In the genomic region with DNA sequence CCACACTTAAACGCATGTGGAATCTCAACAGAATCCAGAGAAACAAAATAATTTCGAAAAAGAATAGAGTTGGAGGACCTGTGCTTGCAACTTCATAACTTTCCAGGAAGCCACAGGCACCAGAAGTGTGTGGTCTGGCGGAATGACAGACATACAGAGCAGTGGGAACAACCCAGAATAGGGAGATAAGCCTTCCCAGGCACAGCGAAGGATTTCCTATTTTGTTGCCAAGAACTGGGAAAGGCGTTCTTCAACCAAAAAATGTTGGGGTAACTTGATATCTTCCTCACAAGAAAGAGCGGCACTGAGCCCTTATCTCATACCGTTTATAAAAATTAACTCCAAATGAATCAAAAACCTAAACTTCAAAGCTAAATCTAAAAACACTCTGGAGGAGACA, we compare ENCODE assay signal across 22 mouse cellular contexts.
A peak's percentile ranks its signal among the peaks of the same experiment; 100 is the strongest.
DNase-seq lines count a peak whose midpoint lies in the region; ATAC-seq and TF ChIP-seq lines count a peak whose summit lies in the region.
"Had no signal": no experiment of that assay in that cellular context is flagged by ENCODE, and none has a peak within 500 bp of the region (broad histone marks: within the 10 kb centered on the region; RNA-seq: fewer than 3 reads in every experiment).

No protein-coding gene starts in this region.

- 31% methylated on average over 7 of the region's 7 CpGs for WGBS in heart, embryonic 13.5 days
- 35% methylated on average over 7 of the region's 7 CpGs for WGBS in heart, postnatal 0 days
- WGBS in stomach, embryonic 14.5 days = 40% methylated on average over 7 of the region's 7 CpGs
- WGBS in stomach, postnatal 0 days = 33% methylated on average over 7 of the region's 7 CpGs

- no peak for ATAC-seq in heart, embryonic 13.5 days (ENCODE audit: extremely low read depth, insufficient number of reproducible peaks, low FRiP score, low TSS enrichment)
- ATAC-seq in heart, postnatal 0 days (ENCODE audit: insufficient read depth, low read depth) = no peak; the same call in 1 of the 2 replicates
- ATAC-seq in stomach, embryonic 14.5 days (ENCODE audit: insufficient number of reproducible peaks, insufficient read depth, low FRiP score, low read depth) = no peak
- ATAC-seq in stomach, postnatal 0 days (ENCODE audit: low FRiP score, low TSS enrichment) = no peak
- no peak for ATAC-seq in CD4-positive, CD25-positive, alpha-beta regulatory T cell, adult 4 months
- ATAC-seq: forebrain, embryonic 15.5 days; intestine, postnatal 0 days had no signal

- H3ac ChIP-seq in myocyte (ENCODE audit: control insufficient read depth, insufficient read length) = no peak overlapping the region

- no peaks in the 10 kb centered on the region for H3K36me3 ChIP-seq in heart, embryonic 13.5 days
- no peaks in the 10 kb centered on the region for H3K36me3 ChIP-seq in heart, postnatal 0 days (replicated peaks; ENCODE audit: control insufficient read depth, insufficient read depth, low read length)
- H3K36me3 ChIP-seq in stomach, embryonic 14.5 days (ENCODE audit: control insufficient read depth, insufficient read depth, low read length) = no peaks in the 10 kb centered on the region
- no peaks in the 10 kb centered on the region for H3K36me3 ChIP-seq in stomach, postnatal 0 days (ENCODE audit: control insufficient read depth, insufficient read depth, low read length)
- no peaks in the 10 kb centered on the region for H3K36me3 ChIP-seq in myocyte (ENCODE audit: control insufficient read depth, insufficient read depth)
- H3K36me3 ChIP-seq: embryonic facial prominence, embryonic 13.5 days; forebrain, embryonic 15.5 days; G1E; heart, embryonic 12.5 days; hindbrain, embryonic 15.5 days had no signal

- no peaks in the 10 kb centered on the region for H3K79me2 ChIP-seq in myocyte (ENCODE audit: control insufficient read depth, insufficient read depth)

- no peak overlapping the region for H3K4me3 ChIP-seq in heart, embryonic 13.5 days
- no peak overlapping the region for H3K4me3 ChIP-seq in heart, postnatal 0 days (ENCODE audit: low read depth, low read length)
- no peak overlapping the region for H3K4me3 ChIP-seq in stomach, embryonic 14.5 days (ENCODE audit: low read depth, low read length)
- no peak overlapping the region for H3K4me3 ChIP-seq in stomach, postnatal 0 days (ENCODE audit: low read depth, low read length)
- no peak overlapping the region for H3K4me3 ChIP-seq in myocyte
- H3K4me3 ChIP-seq: embryonic facial prominence, embryonic 13.5 days; erythroblast, embryonic 14.5 days; forebrain, embryonic 15.5 days; heart, embryonic 12.5 days; hindbrain, embryonic 15.5 days had no signal

- H3K4me2 ChIP-seq in heart, embryonic 13.5 days = peak overlapping the region; percentile 3; the same call in 1 of the 2 replicates
- no peak overlapping the region for H3K4me2 ChIP-seq in heart, postnatal 0 days (ENCODE audit: low read depth, low read length)
- no peak overlapping the region for H3K4me2 ChIP-seq in stomach, embryonic 14.5 days (replicated peaks; ENCODE audit: low read depth, low read length)
- no peak overlapping the region for H3K4me2 ChIP-seq in stomach, postnatal 0 days (replicated peaks; ENCODE audit: low read depth)
- peak overlapping the region; percentile 44 for H3K4me2 ChIP-seq in myocyte (ENCODE audit: low read depth)
- H3K4me2 ChIP-seq: embryonic facial prominence, embryonic 13.5 days; forebrain, embryonic 15.5 days; heart, embryonic 12.5 days; hindbrain, embryonic 15.5 days had no signal

- no peak for DNase-seq in heart, adult 8-10 months (ENCODE audit: low spot score)
- peak; percentile 32 for DNase-seq in heart, postnatal 0 days (ENCODE audit: low spot score)
- no peak for DNase-seq in heart, postnatal 4 days
- no peak for DNase-seq in stomach, postnatal 0 days (ENCODE audit: low spot score)
- DNase-seq: adrenal gland, postnatal 10 days; cerebellum, adult 11 months; cerebellum, adult 8-10 months; cerebellum, postnatal 14 days; gastrocnemius, postnatal 36 days; heart, adult 11 months; kidney, adult 8-10 months had no signal

- no peak overlapping the region for H3K9ac ChIP-seq in heart, embryonic 13.5 days
- no peak overlapping the region for H3K9ac ChIP-seq in heart, postnatal 0 days (replicated peaks; ENCODE audit: low read depth, low read length)
- H3K9ac ChIP-seq in stomach, embryonic 14.5 days (replicated peaks; ENCODE audit: low read depth, low read length) = no peak overlapping the region
- no peak overlapping the region for H3K9ac ChIP-seq in stomach, postnatal 0 days (ENCODE audit: low read length)
- H3K9ac ChIP-seq: embryonic facial prominence, embryonic 13.5 days; forebrain, embryonic 15.5 days; heart, embryonic 12.5 days; hindbrain, embryonic 15.5 days had no signal

- peaks cover 16% of the 10 kb centered on the region for H3K4me1 ChIP-seq in heart, embryonic 13.5 days
- H3K4me1 ChIP-seq in heart, postnatal 0 days (ENCODE audit: control insufficient read depth, insufficient read depth) = no peaks in the 10 kb centered on the region
- peaks cover 4% of the 10 kb centered on the region; the same call in 1 of the 2 replicates for H3K4me1 ChIP-seq in stomach, embryonic 14.5 days (ENCODE audit: control insufficient read depth, insufficient read depth, low read length)
- H3K4me1 ChIP-seq in stomach, postnatal 0 days (replicated peaks; ENCODE audit: control insufficient read depth, insufficient read depth) = no peaks in the 10 kb centered on the region
- H3K4me1 ChIP-seq: forebrain, embryonic 15.5 days; hindbrain, embryonic 15.5 days had no signal

- TF ChIP-seq EP300 in heart, postnatal 0 days (IDR thresholded peaks at IDR 0.05; ENCODE audit: low read depth) = no peak
- no peak for TF ChIP-seq EP300 in stomach, postnatal 0 days (optimal IDR thresholded peaks at IDR 0.05)

- TF ChIP-seq POLR2A in myocyte (IDR thresholded peaks at IDR 0.05; ENCODE audit: insufficient read length, low read depth) = no peak

- H3K27me3 ChIP-seq in heart, embryonic 13.5 days (replicated peaks) = no peaks in the 10 kb centered on the region
- H3K27me3 ChIP-seq in heart, postnatal 0 days (ENCODE audit: control insufficient read depth, insufficient read depth, low read length) = no peaks in the 10 kb centered on the region
- no peaks in the 10 kb centered on the region for H3K27me3 ChIP-seq in stomach, embryonic 14.5 days (ENCODE audit: control insufficient read depth, insufficient read depth, low read length)
- no peaks in the 10 kb centered on the region for H3K27me3 ChIP-seq in stomach, postnatal 0 days (ENCODE audit: control insufficient read depth, insufficient read depth, low read length)
- H3K27me3 ChIP-seq in myocyte (ENCODE audit: control insufficient read depth, insufficient read depth, insufficient read length) = peaks cover 4% of the 10 kb centered on the region
- H3K27me3 ChIP-seq: forebrain, embryonic 15.5 days; hindbrain, embryonic 15.5 days had no signal

- H3K9me3 ChIP-seq in heart, embryonic 13.5 days = no peaks in the 10 kb centered on the region
- H3K9me3 ChIP-seq in heart, postnatal 0 days (replicated peaks; ENCODE audit: control insufficient read depth, low read length) = no peaks in the 10 kb centered on the region
- no peaks in the 10 kb centered on the region for H3K9me3 ChIP-seq in stomach, embryonic 14.5 days (ENCODE audit: control insufficient read depth, low read depth, low read length)
- H3K9me3 ChIP-seq in stomach, postnatal 0 days (ENCODE audit: control insufficient read depth, low read length) = no peaks in the 10 kb centered on the region
- H3K9me3 ChIP-seq: embryonic facial prominence, embryonic 13.5 days; forebrain, embryonic 15.5 days; G1E; heart, embryonic 12.5 days; hindbrain, embryonic 15.5 days had no signal

- TF ChIP-seq CTCF in heart, postnatal 0 days (IDR thresholded peaks at IDR 0.05; ENCODE audit: low read depth) = no peak
- no peak for TF ChIP-seq CTCF in stomach, postnatal 0 days (IDR thresholded peaks at IDR 0.05; ENCODE audit: low read depth)

- H3K27ac ChIP-seq in heart, embryonic 13.5 days (replicated peaks) = peak overlapping the region; percentile 40
- H3K27ac ChIP-seq in heart, postnatal 0 days (ENCODE audit: low read depth) = no peak overlapping the region
- peak overlapping the region; percentile 33; the same call in 1 of the 2 replicates for H3K27ac ChIP-seq in stomach, embryonic 14.5 days (ENCODE audit: low read length)
- H3K27ac ChIP-seq in stomach, postnatal 0 days (replicated peaks) = no peak overlapping the region
- H3K27ac ChIP-seq: embryonic facial prominence, embryonic 13.5 days; forebrain, embryonic 15.5 days; hindbrain, embryonic 15.5 days had no signal

TF ChIP-seq in myocyte, 11 proteins besides CTCF, POLR2A, EP300 and RAD21:
- TF ChIP-seq POLR2AphosphoS2 (IDR thresholded peaks at IDR 0.05; ENCODE audit: insufficient read length, low read depth) (no peak), MAX (IDR thresholded peaks at IDR 0.05; ENCODE audit: low read depth) (no peak), USF1 (IDR thresholded peaks at IDR 0.05; ENCODE audit: low read depth) (no peak), TCF12 (IDR thresholded peaks at IDR 0.05; ENCODE audit: insufficient read depth, poor library complexity, severe bottlenecking) (no peak), TCF3 (IDR thresholded peaks at IDR 0.05; ENCODE audit: insufficient read length, low read depth) (no peak), MYOG (IDR thresholded peaks at IDR 0.05; ENCODE audit: control insufficient read depth in 1 of 3, insufficient read depth in 1 of 3, insufficient read length in 2 of 3, low read depth in 2 of 3) (no peak), MYOD1 (IDR thresholded peaks at IDR 0.05; ENCODE audit: control insufficient read depth in 1 of 3, insufficient read length in 2 of 3, low read depth in 2 of 3) (no peak), REST (IDR thresholded peaks at IDR 0.05; ENCODE audit: insufficient read depth, insufficient read length) (no peak), SRF (IDR thresholded peaks at IDR 0.05; ENCODE audit: control insufficient read depth, insufficient read length, low read depth) (no peak), E2F4 (IDR thresholded peaks at IDR 0.05; ENCODE audit: insufficient read depth) (no peak), CEBPB (IDR thresholded peaks at IDR 0.05; ENCODE audit: insufficient read depth, poor library complexity, severe bottlenecking) (no peak)

Comparison
In these comparisons a context has a peak if more than half of its experiments do, and no peak if none do; other contexts are left out.
1. H3K27ac ChIP-seq: peak in heart, embryonic 13.5 days (single experiment) and stomach, embryonic 14.5 days (single experiment); none in heart, postnatal 0 days (single experiment) and stomach, postnatal 0 days (single experiment).
2. H3K4me2 ChIP-seq: peak in heart, embryonic 13.5 days (single experiment) and myocyte (single experiment); none in heart, postnatal 0 days (single experiment), stomach, embryonic 14.5 days (single experiment) and stomach, postnatal 0 days (single experiment).